Mouse (Mus musculus) embryonic facial prominence, embryonic 14.5 days (tissue): ENCODE data around the gene Il5ra. TPM values are rescaled to one million over a fixed set of nuclear protein-coding genes. Genes with fewer than 3 reads are reported as not detected.
A peak's percentile ranks its signal among the peaks of the same experiment; 100 is the strongest.

Source experiments
- ATAC-seq: fragments of 200-750 bp; cut with Nextera tagmentation; 2 replicates; pipeline ENCODE4 v1.8.0; 2017; ENCODE audit warnings: low read depth, moderate number of reproducible peaks, moderate TSS enrichment
- DNase-seq: peaks from one replicate; pipeline ENCODE4 v3.0.0-alpha.2; 2015; ENCODE audit warnings: low spot score
- H3K27ac ChIP-seq: fragments of 300-500 bp; sonication (generic); replicated peaks from 2 replicates; pipeline ENCODE4 v1.5.1; 2014; ENCODE audit warnings: low read depth, mild to moderate bottlenecking, low read length, moderate library complexity
- H3K27me3 ChIP-seq: fragments of 300-500 bp; sonication (generic); replicated peaks from 2 replicates; pipeline ENCODE4 v1.6.1; 2014; ENCODE audit warnings: low read length; ENCODE audit not compliant: control insufficient read depth, insufficient read depth
- H3K36me3 ChIP-seq: fragments of 300-500 bp; sonication (generic); 2 replicates; pipeline ENCODE4 v1.6.1; 2014; ENCODE audit warnings: low read length, mixed read lengths; ENCODE audit not compliant: control insufficient read depth, insufficient read depth
- H3K4me1 ChIP-seq: fragments of 300-500 bp; sonication (generic); 2 replicates; pipeline ENCODE4 v1.6.1; 2014; ENCODE audit warnings: antibody characterized with exemption, low read length; ENCODE audit not compliant: control insufficient read depth, insufficient read depth
- H3K4me2 ChIP-seq: fragments of 300-500 bp; sonication (generic); 2 replicates; pipeline ENCODE4 v1.6.1; 2014; ENCODE audit warnings: low read depth, mild to moderate bottlenecking, low read length, moderate library complexity, mixed read lengths
- H3K4me3 ChIP-seq: fragments of 300-500 bp; sonication (generic); 2 replicates; pipeline ENCODE4 v1.5.1; 2014; ENCODE audit warnings: low read depth, mild to moderate bottlenecking, low read length
- H3K9ac ChIP-seq: fragments of 300-500 bp; sonication (generic); 2 replicates; pipeline ENCODE4 v1.6.1; 2014; ENCODE audit warnings: low read depth, mild to moderate bottlenecking, low read length, moderate library complexity, mixed read lengths
- H3K9me3 ChIP-seq: fragments of 300-500 bp; sonication (generic); 2 replicates; pipeline ENCODE4 v1.6.1; 2016; ENCODE audit warnings: low read length; ENCODE audit not compliant: control insufficient read depth
- whole genome bisulfite sequencing: fragments of 180-500 bp; shearing (Covaris S2); extraction: QIAGEN DNeasy Blood & Tissue Kit; methylation state at CpG from one replicate; pipeline ENCODE4 v1.1.7; 2014; 5-methylcytosine and 5-hydroxymethylcytosine counted together
- polyA plus RNA-seq: library from polyadenylated mRNA; unstranded; fragments of >200 nt; fragmentation: Nextera tagmentation; extraction: Ambion mirVana; gene quantifications from 2 replicates; pipeline ENCODE4 v1.2.1, GENCODE M21; 2014

Il5ra gene
- polyA plus RNA-seq, 1 experiment from 2014 or later = 0.31 TPM

GRCm38 (mm10) chr6:106727703-106728102, 21.1 kb downstream of the Il5ra start:
- ATAC-seq (no peak), DNase-seq (no peak)
- Histone ChIP-seq H3K4me1 (no peaks in the 10 kb centered on the region), H3K36me3 (no peaks in the 10 kb centered on the region), H3K27ac (no peak overlapping the region), H3K9me3 (no peaks in the 10 kb centered on the region), H3K27me3 (no peaks in the 10 kb centered on the region), H3K4me3 (no peak overlapping the region), H3K4me2 (no peak overlapping the region), H3K9ac (no peak overlapping the region)
- WGBS = 67% methylated on average over 1 of the region's 1 CpGs

GRCm38 (mm10) chr6:106726078-106726477, 22.8 kb downstream of the Il5ra start:
- 74% methylated on average over 6 of the region's 6 CpGs for WGBS
- DNase-seq (no peak), ATAC-seq (no peak)
- H3K9me3 ChIP-seq = no peaks in the 10 kb centered on the region
- H3K9ac ChIP-seq = no peak overlapping the region
- no peaks in the 10 kb centered on the region for H3K36me3 ChIP-seq
- H3K4me3 ChIP-seq = no peak overlapping the region
- H3K4me1 ChIP-seq = no peaks in the 10 kb centered on the region
- H3K27ac ChIP-seq = no peak overlapping the region
- H3K27me3 ChIP-seq = no peaks in the 10 kb centered on the region
- no peak overlapping the region for H3K4me2 ChIP-seq

GRCm38 (mm10) chr6:106725642-106726041, 23.2 kb downstream of the Il5ra start:
- Histone ChIP-seq H3K4me3 (no peak overlapping the region), H3K9me3 (no peaks in the 10 kb centered on the region), H3K36me3 (no peaks in the 10 kb centered on the region), H3K27me3 (no peaks in the 10 kb centered on the region), H3K4me2 (no peak overlapping the region), H3K9ac (no peak overlapping the region), H3K27ac (no peak overlapping the region), H3K4me1 (no peaks in the 10 kb centered on the region)
- WGBS = 79% methylated on average over 4 of the region's 4 CpGs
- ATAC-seq (no peak), DNase-seq (no peak)

GRCm38 (mm10) chr6:106705506-106706035, 43.3 kb downstream of the Il5ra start:
- ATAC-seq = no peak
- Histone ChIP-seq H3K27ac (no peak overlapping the region), H3K4me2 (no peak overlapping the region), H3K4me3 (no peak overlapping the region), H3K9me3 (no peaks in the 10 kb centered on the region), H3K36me3 (no peaks in the 10 kb centered on the region), H3K9ac (no peak overlapping the region), H3K27me3 (no peaks in the 10 kb centered on the region), H3K4me1 (no peaks in the 10 kb centered on the region)
- peak; percentile 12 for DNase-seq
- WGBS = 43% methylated on average over 3 of the region's 3 CpGs

- Histone ChIP-seq H3K4me2 (no peak overlapping the region), H3K9me3 (no peaks in the 10 kb centered on the region), H3K27ac (no peak overlapping the region), H3K4me1 (no peaks in the 10 kb centered on the region), H3K4me3 (no peak overlapping the region), H3K36me3 (no peaks in the 10 kb centered on the region), H3K9ac (no peak overlapping the region), H3K27me3 (no peaks in the 10 kb centered on the region)
- WGBS = 64% methylated on average over 3 of the region's 3 CpGs
- ATAC-seq = no peak
- DNase-seq = no peak
Observed at GRCm38 (mm10) chr6:106701931-106702330, 46.9 kb downstream of the Il5ra start.

- WGBS = 58% methylated on average over 8 of the region's 8 CpGs
- ATAC-seq (no peak), DNase-seq (no peak)
- Histone ChIP-seq H3K4me1 (no peaks in the 10 kb centered on the region), H3K4me3 (no peak overlapping the region), H3K27ac (no peak overlapping the region), H3K4me2 (no peak overlapping the region), H3K27me3 (no peaks in the 10 kb centered on the region), H3K9ac (no peak overlapping the region), H3K9me3 (no peaks in the 10 kb centered on the region), H3K36me3 (no peaks in the 10 kb centered on the region)
Observed at GRCm38 (mm10) chr6:106675581-106675980, 73.3 kb downstream of the Il5ra start.

- no peaks in the 10 kb centered on the region for H3K4me1 ChIP-seq
- ATAC-seq (no peak), DNase-seq (no peak)
- 30% methylated on average over 6 of the region's 6 CpGs for WGBS
- no peaks in the 10 kb centered on the region for H3K27me3 ChIP-seq
- H3K9ac ChIP-seq = no peak overlapping the region
- H3K4me2 ChIP-seq = no peak overlapping the region
- no peak overlapping the region for H3K27ac ChIP-seq
- no peaks in the 10 kb centered on the region for H3K36me3 ChIP-seq
- no peak overlapping the region for H3K4me3 ChIP-seq
- no peaks in the 10 kb centered on the region for H3K9me3 ChIP-seq
Observed at GRCm38 (mm10) chr6:106663780-106664651, 84.8 kb downstream of the Il5ra start.
